Mouse (Mus musculus) CH12.LX (cell line): ENCODE measurements around the gene Ugt3a1. TPM values are rescaled to one million over a fixed set of nuclear protein-coding genes. Genes with fewer than 3 reads are reported as not detected.

Source experiments
- DNase-seq: peaks from one replicate; pipeline ENCODE4 v3.0.0-alpha.2; 2013; ENCODE audit errors: extremely low read depth
- H3K27ac ChIP-seq: 2 replicates; pipeline ENCODE4 v1.5.1; 2012; ENCODE audit warnings: low read depth, mild to moderate bottlenecking, control low read depth, moderate library complexity; ENCODE audit not compliant: insufficient read depth
- H3K27me3 ChIP-seq: replicated peaks from 2 replicates; pipeline ENCODE3; 2012; ENCODE audit warnings: inconsistent platforms
- H3K36me3 ChIP-seq, 2 experiments: replicated peaks in 1 of 2; 2 replicates each; pipeline versions ENCODE3 to v1.6.1; 2012; ENCODE audit warnings: inconsistent platforms in 1 of 2, low read length in 1 of 2, mild to moderate bottlenecking in 1 of 2, mixed read lengths in 1 of 2, moderate library complexity in 1 of 2; ENCODE audit not compliant: control insufficient read depth in 1 of 2, insufficient read depth in 1 of 2
- H3K4me1 ChIP-seq, 2 experiments: 2 replicates each; pipeline ENCODE4 v1.6.1; 2012; ENCODE audit warnings: inconsistent platforms in 1 of 2, moderate library complexity in 1 of 2; ENCODE audit not compliant: insufficient read depth in 2 of 2, control insufficient read depth in 1 of 2
- H3K4me2 ChIP-seq: 2 replicates; pipeline ENCODE4 v1.6.1; 2012; ENCODE audit warnings: low read depth, mild to moderate bottlenecking, control low read depth; ENCODE audit not compliant: poor library complexity, insufficient read depth, severe bottlenecking
- H3K4me3 ChIP-seq, 3 experiments: fragments of 150-350 bp in 1 of 3; sonication (generic) in 1 of 3; replicated peaks in 1 of 3; 2 replicates each; pipeline versions ENCODE3 to v1.5.1; 2011 to 2012; ENCODE audit warnings: low read depth in 2 of 3, low read length in 2 of 3, mild to moderate bottlenecking in 2 of 3, moderate library complexity in 2 of 3, control low read depth in 1 of 3, improper control_type of control experiment in 1 of 3, inconsistent platforms in 1 of 3, mixed read lengths in 1 of 3; ENCODE audit not compliant: poor library complexity in 1 of 3
- H3K79me2 ChIP-seq: replicated peaks from 2 replicates; pipeline ENCODE4 v1.6.1; 2012; ENCODE audit warnings: mild to moderate bottlenecking, moderate library complexity; ENCODE audit not compliant: control insufficient read depth, poor library complexity, insufficient read depth, severe bottlenecking; ENCODE audit errors: extremely low read depth
- H3K9ac ChIP-seq: 2 replicates; pipeline ENCODE4 v1.6.1; 2012; ENCODE audit warnings: low read depth, mild to moderate bottlenecking, control low read depth, moderate library complexity; ENCODE audit not compliant: insufficient read depth
- H3K9me3 ChIP-seq: replicated peaks from 2 replicates; pipeline ENCODE3; 2012; ENCODE audit warnings: low read length, inconsistent platforms, mixed read lengths
- BHLHE40 ChIP-seq: IDR thresholded peaks from 2 replicates; pipeline ENCODE4 v1.6.1; 2011; ENCODE audit warnings: mild to moderate bottlenecking, low read depth, low read length, improper control_type of control experiment
- CHD2 ChIP-seq: IDR thresholded peaks from 2 replicates; pipeline ENCODE4 v1.6.1; 2011; ENCODE audit warnings: low read length, improper control_type of control experiment
- CTCF ChIP-seq, 2 experiments: IDR thresholded peaks in 1 of 2; conservative IDR thresholded peaks in 1 of 2; 2 replicates each; pipeline ENCODE4 v1.5.1; 2011 to 2012; ENCODE audit warnings: low read depth in 2 of 2, low read length in 2 of 2, improper control_type of control experiment in 1 of 2, inconsistent platforms in 1 of 2, mild to moderate bottlenecking in 1 of 2, moderate library complexity in 1 of 2
- E2F4 ChIP-seq: IDR thresholded peaks from 2 replicates; pipeline ENCODE4 v1.6.1; 2011; ENCODE audit warnings: low read depth, low read length, improper control_type of control experiment; ENCODE audit not compliant: insufficient replicate concordance
- EP300 ChIP-seq: IDR thresholded peaks from 2 replicates; pipeline ENCODE4 v1.6.1; 2011; ENCODE audit warnings: low read length, improper control_type of control experiment
- ETS1 ChIP-seq: conservative IDR thresholded peaks from 2 replicates; pipeline ENCODE4 v1.6.1; 2012; ENCODE audit warnings: low read depth, mild to moderate bottlenecking, inconsistent platforms, low read length, improper control_type of control experiment, moderate library complexity
- GABPA ChIP-seq: IDR thresholded peaks from 2 replicates; pipeline ENCODE4 v1.6.1; 2012; ENCODE audit warnings: low read depth, low read length, improper control_type of control experiment, inconsistent platforms; ENCODE audit not compliant: insufficient replicate concordance
- HCFC1 ChIP-seq: IDR thresholded peaks from 2 replicates; pipeline ENCODE4 v1.6.1; 2012; ENCODE audit warnings: low read depth, mild to moderate bottlenecking, inconsistent platforms, low read length, improper control_type of control experiment
- JUN ChIP-seq: IDR thresholded peaks from 2 replicates; pipeline ENCODE4 v1.6.1; 2011; ENCODE audit warnings: low read depth, mild to moderate bottlenecking, low read length, improper control_type of control experiment, moderate library complexity; ENCODE audit not compliant: insufficient read depth
- MAZ ChIP-seq: IDR thresholded peaks from 2 replicates; pipeline ENCODE4 v1.6.1; 2012; ENCODE audit warnings: low read depth, mild to moderate bottlenecking, inconsistent platforms, low read length, improper control_type of control experiment, moderate library complexity
- NELFE ChIP-seq: IDR thresholded peaks from 2 replicates; pipeline ENCODE4 v1.6.1; 2011; ENCODE audit warnings: low read depth, low read length, improper control_type of control experiment
- NRF1 ChIP-seq: IDR thresholded peaks from 2 replicates; pipeline ENCODE4 v1.6.1; 2014; ENCODE audit warnings: low read depth, mild to moderate bottlenecking, inconsistent platforms, low read length, improper control_type of control experiment, moderate library complexity
- PAX5 ChIP-seq: IDR thresholded peaks from 2 replicates; pipeline ENCODE4 v1.6.1; 2012; ENCODE audit warnings: low read length, inconsistent platforms, mixed read lengths
- POLR2A ChIP-seq: IDR thresholded peaks from 2 replicates; pipeline ENCODE4 v1.6.1; 2011; ENCODE audit warnings: low read depth, mild to moderate bottlenecking, improper control_type of control experiment, low read length
- RAD21 ChIP-seq: IDR thresholded peaks from 2 replicates; pipeline ENCODE4 v1.6.1; 2011; ENCODE audit warnings: low read depth, mild to moderate bottlenecking, low read length, improper control_type of control experiment, moderate library complexity
- RCOR1 ChIP-seq: conservative IDR thresholded peaks from 2 replicates; pipeline ENCODE4 v1.6.1; 2012; ENCODE audit warnings: low read depth, mild to moderate bottlenecking, inconsistent platforms, low read length, improper control_type of control experiment
- SMC3 ChIP-seq: IDR thresholded peaks from 2 replicates; pipeline ENCODE4 v1.6.1; 2011; ENCODE audit warnings: low read depth, low read length, improper control_type of control experiment
- TCF12 ChIP-seq: IDR thresholded peaks from 2 replicates; pipeline ENCODE4 v1.6.1; 2014; ENCODE audit warnings: low read depth, mild to moderate bottlenecking, inconsistent platforms, low read length, improper control_type of control experiment
- UBTF ChIP-seq: IDR thresholded peaks from 2 replicates; pipeline ENCODE4 v1.6.1; 2012; ENCODE audit warnings: low read depth, mild to moderate bottlenecking, inconsistent platforms, low read length, improper control_type of control experiment, moderate library complexity
- USF1 ChIP-seq: IDR thresholded peaks from 2 replicates; pipeline ENCODE4 v1.6.1; 2014; ENCODE audit warnings: low read depth, mild to moderate bottlenecking, inconsistent platforms, low read length, improper control_type of control experiment
- ZNF384 ChIP-seq: IDR thresholded peaks from 2 replicates; pipeline ENCODE4 v1.6.1; 2012; ENCODE audit warnings: low read depth, low read length, improper control_type of control experiment, inconsistent platforms
- dilution Hi-C: fragments of 300-500 bp; cut with MboI; formaldehyde crosslinking; loops from 2 replicates; pipeline ENCODE4 v1.14.3; 2020; ENCODE audit warnings: low sequenced_read_pairs; ENCODE audit not compliant: extremely low pct_unique_long_range_greater_than_20kb, extremely low pct_ligation_motif_present
- in situ Hi-C: fragments of 300-500 bp; cut with MboI; formaldehyde crosslinking; loops from 3 replicates; pipeline ENCODE4 v1.14.3; 2019; ENCODE audit warnings: low sequenced_read_pairs, low pct_ligation_motif_present, low pct_unique_long_range_greater_than_20kb, mixed read lengths
- polyA plus RNA-seq: library from polyadenylated mRNA; unstranded; fragments of >175 nt; gene quantifications from 2 replicates; pipeline ENCODE4 v1.2.1, GENCODE M21; 2012; ENCODE audit warnings: low read depth; ENCODE audit not compliant: insufficient read length
- total RNA-seq, 2 experiments: library from RNA; depleted of rRNA; stranded (reverse); fragments of 300-350 nt in 1 of 2; fragments of >200 nt in 1 of 2; gene quantifications; 2 replicates each; pipeline ENCODE4 v1.2.3; 2012 to 2014

Ugt3a1 gene
- total and polyA plus RNA-seq, 3 experiments: not detected

DNA sequence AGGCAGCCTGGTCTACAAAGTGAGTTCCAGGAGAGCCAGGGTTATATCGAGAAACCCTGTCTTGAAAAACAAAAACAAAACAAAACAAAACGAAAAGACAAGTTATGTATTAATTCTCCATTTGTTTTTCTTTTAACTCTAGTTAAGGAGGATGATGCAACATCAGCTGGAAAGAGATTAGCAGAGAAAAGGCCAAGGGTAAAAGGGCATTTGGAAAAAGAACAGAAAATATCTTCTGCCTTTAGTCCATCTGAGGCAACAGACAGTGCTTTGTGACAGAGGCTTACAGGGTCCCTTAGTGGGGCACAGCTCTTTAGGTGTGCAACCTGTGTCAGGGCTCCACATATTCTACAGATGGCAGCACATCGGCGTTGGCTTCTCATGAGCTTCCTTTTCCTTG lies 58.7 kb downstream of the Ugt3a1 start, which contains the start of gene Ugt3a2:
Ugt3a2 (plus strand) TSS at position 210 of the 400 bp plus-strand sequence.
- no peaks in the 10 kb centered on the region for H3K79me2 ChIP-seq
- dilution Hi-C loops: no loop called here
- H3K27me3 ChIP-seq: no peaks in the 10 kb centered on the region
- no peak within 1 kb of the TSS for H3K4me2 ChIP-seq
- H3K36me3 ChIP-seq: no peaks in the 10 kb centered on the region
- no peak within 1 kb of the TSS for H3K27ac ChIP-seq
- no peaks in the 10 kb centered on the region for H3K4me1 ChIP-seq
- no peak within 1 kb of the TSS for H3K9ac ChIP-seq
- TF ChIP-seq CTCF (conservative IDR thresholded peaks at IDR 0.05 in 1 of 2, IDR thresholded peaks at IDR 0.05 in 1 of 2; ENCODE audit: low read depth in 2 of 2, low read length in 2 of 2): no peak
- no peak for TF ChIP-seq TCF12
- TF ChIP-seq EP300: no peak
- no peak for TF ChIP-seq NELFE
- TF ChIP-seq ETS1: no peak
- TF ChIP-seq PAX5: no peak
- no peak for TF ChIP-seq UBTF
- H3K4me3 ChIP-seq: no peak within 1 kb of the TSS
- H3K9me3 ChIP-seq: no peaks in the 10 kb centered on the region
- in situ Hi-C loops: no loop called here
- DNase-seq: no peak

DNA sequence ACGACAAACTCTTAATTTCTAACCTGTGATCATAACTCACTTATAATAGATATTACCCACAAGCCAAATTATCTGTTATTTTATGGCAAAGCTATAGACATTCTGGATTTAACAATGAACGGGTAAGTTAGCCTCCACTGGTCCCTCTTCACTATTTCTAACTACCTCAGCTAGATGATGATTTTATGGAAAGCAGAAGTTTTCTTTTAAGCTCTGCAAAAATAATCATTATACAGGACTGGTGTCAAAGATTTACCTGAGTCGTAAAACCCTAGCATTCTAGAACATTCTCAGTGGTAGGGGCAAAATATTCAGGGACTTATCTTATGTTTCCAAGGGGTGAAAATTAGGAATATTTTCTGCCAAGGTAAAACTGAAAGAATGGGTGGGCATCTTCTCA lies 59.9 kb downstream of the Ugt3a1 start:
- dilution Hi-C loops (no loop called here), in situ Hi-C loops (no loop called here)
- Histone ChIP-seq H3K4me2 (no peak overlapping the region), H3K9ac (no peak overlapping the region), H3K27me3 (no peaks in the 10 kb centered on the region), H3K36me3 (no peaks in the 10 kb centered on the region), H3K79me2 (no peaks in the 10 kb centered on the region), H3K4me3 (no peak overlapping the region), H3K4me1 (no peaks in the 10 kb centered on the region), H3K27ac (no peak overlapping the region), H3K9me3 (no peaks in the 10 kb centered on the region)
- TF ChIP-seq BHLHE40 (no peak), TCF12 (no peak), POLR2A (no peak), RCOR1 (no peak), MAZ (no peak), ETS1 (no peak), GABPA (no peak), SMC3 (no peak), NRF1 (no peak), JUN (no peak), HCFC1 (no peak), CHD2 (no peak), UBTF (no peak), CTCF (conservative IDR thresholded peaks at IDR 0.05 in 1 of 2, IDR thresholded peaks at IDR 0.05 in 1 of 2; ENCODE audit: low read depth in 2 of 2, low read length in 2 of 2) (no peak), ZNF384 (no peak), USF1 (no peak), RAD21 (no peak), E2F4 (no peak)
- DNase-seq: no peak
